Mouse (Mus musculus): ENCODE results near the gene Rprd2. TPM values are rescaled to one million over a fixed set of nuclear protein-coding genes. Genes with fewer than 3 reads are reported as not detected.

Rprd2 gene
- polyA plus RNA-seq, 1 experiment, result 8.5 TPM

GRCm38 (mm10) chr3:95762961-95763360 lies 55.7 kb downstream of the Rprd2 start:
- TF ChIP-seq TCF12 (IDR thresholded peaks at IDR 0.05; ENCODE audit: insufficient read depth, poor library complexity, severe bottlenecking) (no peak), USF1 (IDR thresholded peaks at IDR 0.05; ENCODE audit: low read depth) (no peak), CEBPB (IDR thresholded peaks at IDR 0.05; ENCODE audit: insufficient read depth, poor library complexity, severe bottlenecking) (no peak), POLR2A (IDR thresholded peaks at IDR 0.05; ENCODE audit: insufficient read length, low read depth) (no peak), MYOD1 (IDR thresholded peaks at IDR 0.05; ENCODE audit: control insufficient read depth in 1 of 3, insufficient read length in 2 of 3, low read depth in 2 of 3) (no peak), SRF (IDR thresholded peaks at IDR 0.05; ENCODE audit: control insufficient read depth, insufficient read length, low read depth) (no peak), POLR2AphosphoS2 (IDR thresholded peaks at IDR 0.05; ENCODE audit: insufficient read length, low read depth) (no peak)
- H3K36me3 ChIP-seq (ENCODE audit: control insufficient read depth, insufficient read depth), result peaks cover 15% of the 10 kb centered on the region

DNA sequence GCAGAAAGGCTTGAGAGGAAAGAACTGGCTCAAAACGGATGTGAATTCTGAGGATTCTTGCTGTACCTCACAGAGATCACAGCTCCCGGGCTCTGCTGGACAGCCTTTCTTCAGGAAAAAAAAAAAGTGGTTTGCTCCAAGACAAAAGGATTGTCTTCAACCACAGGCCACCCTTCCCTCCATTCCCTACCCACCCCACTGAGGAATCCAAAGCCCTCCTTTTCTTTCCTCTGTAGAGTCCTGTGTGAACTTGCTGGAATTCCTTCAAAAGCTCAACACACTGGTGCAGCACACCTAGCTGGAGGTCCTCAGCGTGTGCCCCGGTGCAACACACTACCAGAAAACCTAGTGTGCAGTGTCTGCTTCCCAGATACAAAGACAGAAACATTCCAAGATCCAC lies 56.9 kb downstream of the Rprd2 start:
- no peak for TF ChIP-seq E2F4 (IDR thresholded peaks at IDR 0.05; ENCODE audit: insufficient read depth)
- no peak for TF ChIP-seq POLR2A (IDR thresholded peaks at IDR 0.05; ENCODE audit: insufficient read length, low read depth)
- no peak for TF ChIP-seq MAX (IDR thresholded peaks at IDR 0.05; ENCODE audit: low read depth)
- no peak for TF ChIP-seq POLR2AphosphoS2 (IDR thresholded peaks at IDR 0.05; ENCODE audit: insufficient read length, low read depth)
- TF ChIP-seq TCF3 (IDR thresholded peaks at IDR 0.05; ENCODE audit: insufficient read length, low read depth), result no peak
- no peak for TF ChIP-seq MYOD1 (IDR thresholded peaks at IDR 0.05; ENCODE audit: control insufficient read depth in 1 of 3, insufficient read length in 2 of 3, low read depth in 2 of 3)
- TF ChIP-seq TCF12 (IDR thresholded peaks at IDR 0.05; ENCODE audit: insufficient read depth, poor library complexity, severe bottlenecking), result no peak
- no peak for TF ChIP-seq MYOG (IDR thresholded peaks at IDR 0.05; ENCODE audit: control insufficient read depth in 1 of 3, insufficient read depth in 1 of 3, insufficient read length in 2 of 3, low read depth in 2 of 3)
- no peak for TF ChIP-seq REST (IDR thresholded peaks at IDR 0.05; ENCODE audit: insufficient read depth, insufficient read length)
- TF ChIP-seq SRF (IDR thresholded peaks at IDR 0.05; ENCODE audit: control insufficient read depth, insufficient read length, low read depth), result no peak
- no peak for TF ChIP-seq USF1 (IDR thresholded peaks at IDR 0.05; ENCODE audit: low read depth)
- TF ChIP-seq CEBPB (IDR thresholded peaks at IDR 0.05; ENCODE audit: insufficient read depth, poor library complexity, severe bottlenecking), result no peak
- Histone ChIP-seq H3K4me3 (no peak overlapping the region), H3K4me2 (ENCODE audit: low read depth) (no peak overlapping the region), H3K79me2 (ENCODE audit: control insufficient read depth, insufficient read depth) (no peaks in the 10 kb centered on the region), H3K27me3 (ENCODE audit: control insufficient read depth, insufficient read depth, insufficient read length) (no peaks in the 10 kb centered on the region), H3ac (ENCODE audit: control insufficient read depth, insufficient read length) (no peak overlapping the region), H3K36me3 (ENCODE audit: control insufficient read depth, insufficient read depth) (peaks cover 14% of the 10 kb centered on the region)

More at GRCm38 (mm10) chr3:95762961-95763360, 55.7 kb downstream of the Rprd2 start:
- Histone ChIP-seq H3K79me2 (ENCODE audit: control insufficient read depth, insufficient read depth) (no peaks in the 10 kb centered on the region), H3K27me3 (ENCODE audit: control insufficient read depth, insufficient read depth, insufficient read length) (no peaks in the 10 kb centered on the region), H3ac (ENCODE audit: control insufficient read depth, insufficient read length) (no peak overlapping the region), H3K4me3 (no peak overlapping the region), H3K4me2 (ENCODE audit: low read depth) (no peak overlapping the region)

GRCm38 (mm10) chr3:95760656-95761055 lies 58.0 kb downstream of the Rprd2 start:
- H3K4me3 ChIP-seq, result no peak overlapping the region
- no peaks in the 10 kb centered on the region for H3K79me2 ChIP-seq (ENCODE audit: control insufficient read depth, insufficient read depth)
- peaks cover 6% of the 10 kb centered on the region for H3K36me3 ChIP-seq (ENCODE audit: control insufficient read depth, insufficient read depth)
- no peak for TF ChIP-seq TCF3 (IDR thresholded peaks at IDR 0.05; ENCODE audit: insufficient read length, low read depth)
- no peak for TF ChIP-seq CEBPB (IDR thresholded peaks at IDR 0.05; ENCODE audit: insufficient read depth, poor library complexity, severe bottlenecking)
- no peak for TF ChIP-seq E2F4 (IDR thresholded peaks at IDR 0.05; ENCODE audit: insufficient read depth)
- TF ChIP-seq REST (IDR thresholded peaks at IDR 0.05; ENCODE audit: insufficient read depth, insufficient read length), result no peak
- no peak for TF ChIP-seq MYOG (IDR thresholded peaks at IDR 0.05; ENCODE audit: control insufficient read depth in 1 of 3, insufficient read depth in 1 of 3, insufficient read length in 2 of 3, low read depth in 2 of 3)
- no peak for TF ChIP-seq USF1 (IDR thresholded peaks at IDR 0.05; ENCODE audit: low read depth)
- no peak for TF ChIP-seq MYOD1 (IDR thresholded peaks at IDR 0.05; ENCODE audit: control insufficient read depth in 1 of 3, insufficient read length in 2 of 3, low read depth in 2 of 3)
- TF ChIP-seq MAX (IDR thresholded peaks at IDR 0.05; ENCODE audit: low read depth), result no peak
- TF ChIP-seq POLR2A (IDR thresholded peaks at IDR 0.05; ENCODE audit: insufficient read length, low read depth), result no peak
- no peak for TF ChIP-seq SRF (IDR thresholded peaks at IDR 0.05; ENCODE audit: control insufficient read depth, insufficient read length, low read depth)
- no peak for TF ChIP-seq POLR2AphosphoS2 (IDR thresholded peaks at IDR 0.05; ENCODE audit: insufficient read length, low read depth)
- TF ChIP-seq TCF12 (IDR thresholded peaks at IDR 0.05; ENCODE audit: insufficient read depth, poor library complexity, severe bottlenecking), result no peak
- H3ac ChIP-seq (ENCODE audit: control insufficient read depth, insufficient read length), result no peak overlapping the region
- H3K4me2 ChIP-seq (ENCODE audit: low read depth), result no peak overlapping the region
- H3K27me3 ChIP-seq (ENCODE audit: control insufficient read depth, insufficient read depth, insufficient read length), result no peaks in the 10 kb centered on the region

- Histone ChIP-seq H3K4me3 (no peak within 1 kb of the TSS), H3K4me2 (ENCODE audit: low read depth) (no peak within 1 kb of the TSS), H3K27me3 (ENCODE audit: control insufficient read depth, insufficient read depth, insufficient read length) (no peaks in the 10 kb centered on the region), H3K36me3 (ENCODE audit: control insufficient read depth, insufficient read depth) (peaks cover 2% of the 10 kb centered on the region), H3ac (ENCODE audit: control insufficient read depth, insufficient read length) (no peak within 1 kb of the TSS), H3K79me2 (ENCODE audit: control insufficient read depth, insufficient read depth) (no peaks in the 10 kb centered on the region)
- TF ChIP-seq USF1 (IDR thresholded peaks at IDR 0.05; ENCODE audit: low read depth) (no peak), TCF3 (IDR thresholded peaks at IDR 0.05; ENCODE audit: insufficient read length, low read depth) (no peak), TCF12 (IDR thresholded peaks at IDR 0.05; ENCODE audit: insufficient read depth, poor library complexity, severe bottlenecking) (no peak), REST (IDR thresholded peaks at IDR 0.05; ENCODE audit: insufficient read depth, insufficient read length) (no peak), POLR2A (IDR thresholded peaks at IDR 0.05; ENCODE audit: insufficient read length, low read depth) (no peak), POLR2AphosphoS2 (IDR thresholded peaks at IDR 0.05; ENCODE audit: insufficient read length, low read depth) (no peak)
Observed at GRCm38 (mm10) chr3:95760106-95760505, 58.6 kb downstream of the Rprd2 start, which contains the start of gene Tars2. Gene Tars2, minus strand, starts transcription at chr3:95760206.
